Mouse (Mus musculus) urinary bladder, adult 2 months (tissue): ENCODE results near the gene Ccdc40. TPM values are rescaled to one million over a fixed set of nuclear protein-coding genes. Genes with fewer than 3 reads are reported as not detected.

Experiments used
- DNase-seq: peaks from one replicate; pipeline ENCODE4 v3.0.0; 2022; ENCODE audit warnings: low spot score
- polyA plus RNA-seq: library from polyadenylated mRNA; depleted of rRNA; stranded (reverse); fragments of >200 nt; gene quantifications from 2 replicates; pipeline ENCODE4 v1.2.3, GENCODE M21; 2012

Ccdc40 gene
- polyA plus RNA-seq, 1 experiment, result 0.77 TPM

GRCm38 (mm10) chr11:119208870-119209370 is 19.5 kb upstream of the Ccdc40 start:
- no peak for DNase-seq

DNA sequence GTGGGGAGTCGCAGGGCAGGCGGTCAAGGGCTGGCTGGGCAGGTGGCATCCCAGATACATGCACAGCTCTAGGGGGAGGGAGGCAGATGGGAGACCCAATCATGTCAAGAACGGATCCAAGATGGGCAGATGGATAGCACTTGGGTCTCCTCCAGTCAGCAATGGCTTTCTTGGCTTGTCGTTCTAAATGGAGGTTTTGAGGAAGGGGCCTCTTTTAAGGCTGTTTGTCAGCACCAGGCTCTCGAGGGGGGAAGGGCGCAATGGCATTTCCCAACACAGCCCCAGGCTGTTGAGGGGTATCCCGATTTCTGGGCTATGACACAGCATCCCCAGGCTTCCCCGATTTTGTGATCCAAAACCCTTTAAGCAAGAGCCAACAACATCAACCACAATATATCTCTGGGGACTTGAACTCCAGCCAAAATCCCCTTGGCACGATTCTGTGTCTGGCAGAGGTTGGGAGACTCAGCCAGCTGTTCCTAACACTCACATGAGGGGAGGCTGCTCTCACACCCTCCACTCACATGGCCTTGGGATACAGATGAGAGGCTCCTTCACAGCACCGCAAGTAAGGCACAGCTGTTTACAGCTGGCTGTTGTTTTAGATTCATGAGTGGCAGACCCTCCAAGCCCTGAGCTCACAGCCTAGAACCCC is 18.9 kb upstream of the Ccdc40 start:
- no peak for DNase-seq

DNA sequence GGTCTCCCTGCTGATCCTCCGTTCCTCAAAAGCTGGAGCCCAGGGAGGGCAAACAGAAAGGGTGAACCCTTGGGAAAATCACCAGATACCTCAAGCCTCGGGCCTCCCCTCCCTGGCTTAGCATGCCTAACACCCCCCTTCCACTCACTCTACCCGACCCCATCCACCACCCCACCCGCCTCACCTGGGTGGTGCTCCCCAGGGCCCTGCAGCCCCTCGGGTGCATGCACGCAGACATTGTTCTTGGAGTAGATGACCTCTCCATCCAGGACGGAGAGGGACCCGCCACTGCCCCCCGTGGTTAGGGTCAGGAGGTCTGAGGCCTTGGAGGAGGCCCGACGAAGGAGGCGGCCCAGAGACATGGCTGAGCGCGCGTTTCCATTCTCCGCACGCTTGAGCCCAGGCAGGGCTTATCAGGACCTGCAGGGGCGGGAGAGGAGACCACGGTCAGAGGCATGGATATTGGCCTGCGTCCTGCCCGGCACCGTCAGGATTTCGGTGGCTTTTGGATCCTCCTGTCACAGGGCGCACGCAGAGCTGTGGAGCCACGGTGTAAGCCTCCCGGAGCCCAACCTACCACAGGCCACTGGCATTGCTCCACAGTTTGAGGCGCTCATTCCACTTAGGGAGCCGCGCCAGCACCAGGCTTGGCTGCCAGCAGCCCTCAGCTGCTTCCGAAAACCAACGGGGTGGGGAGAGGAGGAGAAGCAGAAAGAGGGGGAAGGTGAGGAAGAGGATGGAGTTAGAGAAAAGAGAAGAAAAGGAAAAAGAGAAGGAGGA is 17.9 kb upstream of the Ccdc40 start:
- no peak for DNase-seq

DNA sequence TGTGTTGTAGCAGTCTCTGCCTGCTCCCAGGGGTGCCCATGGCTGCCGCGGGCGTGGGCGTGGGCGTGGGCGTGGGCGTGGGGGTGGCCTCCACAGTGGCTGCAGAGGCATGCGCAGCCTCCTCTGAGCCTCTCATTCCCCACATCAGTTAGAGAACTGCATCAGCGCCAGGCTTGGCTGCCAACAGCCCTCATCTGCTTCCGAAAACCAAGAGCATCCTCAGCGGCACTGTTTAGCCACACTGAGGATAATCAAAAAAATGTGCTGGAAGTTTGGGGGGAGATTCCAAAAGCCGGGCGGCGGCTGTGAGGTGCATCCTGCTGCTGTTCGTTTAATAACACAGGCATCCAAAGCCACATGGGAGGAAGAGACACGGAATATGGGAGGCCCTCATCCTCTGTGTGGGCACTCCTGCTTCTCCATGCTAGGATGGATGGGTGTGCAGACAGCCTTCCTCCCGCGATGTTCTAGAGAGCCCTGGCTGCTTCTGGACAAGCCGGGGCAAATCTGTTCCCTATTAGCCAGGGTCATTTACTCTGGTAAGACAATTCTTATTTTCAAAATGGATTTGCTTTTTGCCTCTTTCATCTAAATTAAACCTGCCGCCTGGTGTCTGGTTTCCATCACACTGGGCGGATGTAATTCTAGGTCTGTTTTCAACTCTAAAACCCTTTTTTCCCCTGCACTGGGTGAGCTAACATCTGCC is 16.6 kb upstream of the Ccdc40 start:
- DNase-seq, result no peak

DNA sequence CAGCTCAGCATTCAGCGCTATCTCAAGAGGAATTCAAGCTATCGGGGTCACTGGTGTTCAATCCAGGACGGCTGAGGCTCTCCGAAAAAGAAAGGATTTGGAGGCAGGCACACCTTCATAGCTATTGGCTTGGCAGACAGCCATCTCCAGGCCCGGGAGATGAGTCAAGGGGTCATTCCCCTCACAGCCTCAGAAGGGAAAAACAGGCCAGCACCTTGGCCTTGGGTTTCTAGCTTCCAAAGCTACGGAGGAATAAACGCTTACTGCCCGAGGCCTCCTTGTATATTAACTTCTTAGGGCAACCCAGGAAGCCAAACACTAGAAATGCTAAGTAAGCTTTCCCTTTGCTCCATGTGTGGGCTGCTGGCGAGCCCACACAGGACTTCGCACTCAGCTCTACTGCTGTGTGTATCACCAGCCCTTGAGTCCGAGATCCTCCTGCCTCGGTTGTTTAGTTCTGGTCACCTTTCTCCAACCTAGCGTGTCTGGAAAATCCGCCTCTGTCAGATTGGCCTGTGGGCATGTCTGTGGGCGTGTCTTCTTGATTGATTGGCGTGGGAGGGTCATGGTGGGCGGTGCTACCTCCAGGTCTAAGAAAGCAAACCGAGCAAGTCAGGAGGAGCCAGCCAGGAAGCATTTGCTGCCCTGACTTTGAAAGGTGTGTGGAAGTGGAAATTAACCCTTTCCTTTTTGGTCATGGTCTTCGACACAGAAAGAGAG is 15.0 kb upstream of the Ccdc40 start:
- no peak for DNase-seq

GRCm38 (mm10) chr11:119215038-119215904 is 13.1 kb upstream of the Ccdc40 start:
- DNase-seq, result no peak

- no peak for DNase-seq
Observed at GRCm38 (mm10) chr11:119215905-119216507, 12.4 kb upstream of the Ccdc40 start.

- no peak for DNase-seq
Observed at GRCm38 (mm10) chr11:119217861-119218260, 10.5 kb upstream of the Ccdc40 start.

DNA sequence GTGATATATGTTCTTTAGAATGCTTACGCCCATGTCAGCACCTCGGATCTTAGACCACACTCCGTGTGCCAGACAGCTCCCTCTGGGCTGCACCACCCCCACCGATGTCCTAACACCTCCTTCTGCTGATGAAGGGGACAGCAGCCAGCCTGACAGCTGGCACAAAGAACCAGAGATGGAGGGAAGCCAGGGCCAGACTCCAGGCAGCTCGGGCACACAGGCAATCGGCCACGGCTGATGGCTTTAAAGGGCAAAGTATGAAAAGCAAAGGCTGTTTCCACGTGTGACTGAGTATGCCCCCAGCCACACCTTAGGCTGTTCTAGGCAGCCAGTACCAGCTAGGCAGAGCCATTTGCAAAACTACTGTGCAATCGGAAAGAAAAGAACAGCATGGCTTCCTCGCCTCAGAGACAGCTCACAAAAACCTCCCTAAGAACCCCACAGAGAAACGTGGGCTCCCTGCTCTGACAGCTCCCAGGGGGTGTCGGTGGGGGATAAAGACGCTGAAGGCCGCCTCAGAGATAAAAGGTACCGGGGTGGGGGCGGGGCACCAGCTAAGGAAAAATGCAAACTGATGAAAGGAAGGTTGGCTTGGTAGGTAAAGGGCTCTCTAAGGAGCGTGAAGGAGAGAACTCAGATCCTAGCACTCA is 8.4 kb upstream of the Ccdc40 start:
- DNase-seq, result no peak

GRCm38 (mm10) chr11:119221812-119222510 is 6.4 kb upstream of the Ccdc40 start:
- no peak for DNase-seq

- DNase-seq, result no peak
Observed at GRCm38 (mm10) chr11:119223124-119223890, 5.1 kb upstream of the Ccdc40 start.

GRCm38 (mm10) chr11:119224926-119225325 is 3.4 kb upstream of the Ccdc40 start:
- DNase-seq, result no peak

GRCm38 (mm10) chr11:119225634-119226033 is 2.7 kb upstream of the Ccdc40 start:
- DNase-seq, result no peak

DNA sequence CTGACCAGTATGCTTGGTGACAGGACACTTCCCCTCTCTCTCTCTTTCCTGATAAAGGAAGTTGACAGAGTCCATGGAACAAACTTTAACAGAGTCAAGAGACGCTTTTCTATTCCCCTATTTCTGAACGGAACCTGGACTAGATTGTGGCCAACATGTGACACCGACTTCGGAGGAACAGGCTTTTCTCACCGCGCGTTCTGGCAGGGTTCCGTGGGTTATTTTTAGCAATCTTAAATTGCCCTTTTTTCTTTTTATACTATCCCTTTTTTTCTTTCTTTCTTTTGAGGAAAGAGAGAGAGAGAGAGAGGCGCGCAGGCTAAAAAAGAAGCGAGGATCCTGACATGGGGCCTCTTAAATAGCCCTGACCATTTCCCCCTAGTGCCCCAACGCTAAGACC is 781 bp upstream of the Ccdc40 start:
- no peak for DNase-seq

GRCm38 (mm10) chr11:119228846-119229626 is 664 bp downstream of the Ccdc40 start:
- DNase-seq, result no peak

- DNase-seq, result no peak
Observed at GRCm38 (mm10) chr11:119234770-119235169, 6.4 kb downstream of the Ccdc40 start.

- no peak for DNase-seq
Observed at GRCm38 (mm10) chr11:119235596-119235995, 7.2 kb downstream of the Ccdc40 start.

DNA sequence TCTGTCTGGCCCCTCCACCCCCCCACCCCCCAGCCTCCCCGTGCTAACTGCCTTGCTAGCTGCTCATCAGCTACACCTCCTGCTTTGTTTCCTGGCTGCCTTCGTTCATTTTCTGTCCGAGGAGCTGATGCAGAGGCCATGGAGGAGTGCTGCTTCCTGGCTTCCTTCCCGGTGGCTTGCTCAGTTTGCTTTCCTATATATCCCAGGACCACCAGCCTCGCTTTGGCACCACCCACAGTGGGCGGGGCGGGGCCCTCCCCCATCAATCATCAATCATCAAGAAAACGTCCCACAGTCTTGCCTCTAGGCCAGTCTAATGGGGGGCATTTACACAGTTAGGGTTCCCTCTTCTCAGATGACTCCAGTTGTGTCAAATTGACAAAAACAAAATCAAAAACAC is 8.0 kb downstream of the Ccdc40 start:
- no peak for DNase-seq
